Mouse (Mus musculus): Measurements from ENCODE around the gene Sgk1. TPM values are rescaled to one million over a fixed set of nuclear protein-coding genes. Genes with fewer than 3 reads are reported as not detected.

The Sgk1 gene
- total RNA-seq, 2 experiments from 2014 or later = 5.4 to 28.0 TPM

- ATAC-seq (replicated peaks; ENCODE audit: poor library complexity) = no peak
These were observed 29.4 kb downstream of the Sgk1 start for GRCm38 (mm10) chr10:21911303-21911947.

- no peak for ATAC-seq (replicated peaks; ENCODE audit: poor library complexity)
These were observed 32.8 kb downstream of the Sgk1 start for GRCm38 (mm10) chr10:21914751-21915150.

DNA sequence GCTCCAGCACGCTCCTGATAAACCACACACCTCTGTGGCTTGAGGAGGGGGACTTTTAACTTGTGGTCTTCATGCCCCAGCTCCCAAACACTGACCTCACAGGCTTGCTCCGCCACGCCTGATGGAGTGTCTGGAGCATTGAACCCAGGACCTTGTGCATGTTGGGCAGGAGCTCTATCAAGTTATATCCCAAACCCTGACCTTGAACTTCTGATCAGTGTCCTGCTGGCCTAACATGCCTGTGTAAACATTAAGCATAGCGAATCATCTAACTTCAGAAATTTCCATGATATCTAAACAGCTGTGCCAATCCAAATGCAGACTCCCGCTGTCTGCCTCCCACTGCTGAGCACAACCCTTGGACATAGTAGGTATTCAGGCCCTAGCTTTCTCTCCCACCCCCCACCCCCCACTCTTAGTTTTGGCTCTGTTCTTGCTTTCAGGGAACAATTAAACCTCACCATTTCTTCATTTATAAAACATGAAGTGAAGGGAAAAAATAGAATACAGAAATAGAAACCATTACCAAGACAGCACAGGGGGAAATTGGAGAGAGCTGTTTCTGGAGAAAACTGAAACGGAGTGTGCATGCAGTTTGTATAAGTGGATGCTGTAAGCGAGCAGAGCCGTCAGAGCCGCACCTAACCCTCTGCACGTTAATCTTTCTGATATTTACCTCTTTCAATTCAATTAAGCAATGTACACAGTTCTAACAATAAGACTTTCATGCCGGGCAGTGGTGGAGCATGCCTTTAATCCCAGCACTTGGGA is 34.5 kb downstream of the Sgk1 start:
- no peak for ATAC-seq (replicated peaks; ENCODE audit: poor library complexity)

DNA sequence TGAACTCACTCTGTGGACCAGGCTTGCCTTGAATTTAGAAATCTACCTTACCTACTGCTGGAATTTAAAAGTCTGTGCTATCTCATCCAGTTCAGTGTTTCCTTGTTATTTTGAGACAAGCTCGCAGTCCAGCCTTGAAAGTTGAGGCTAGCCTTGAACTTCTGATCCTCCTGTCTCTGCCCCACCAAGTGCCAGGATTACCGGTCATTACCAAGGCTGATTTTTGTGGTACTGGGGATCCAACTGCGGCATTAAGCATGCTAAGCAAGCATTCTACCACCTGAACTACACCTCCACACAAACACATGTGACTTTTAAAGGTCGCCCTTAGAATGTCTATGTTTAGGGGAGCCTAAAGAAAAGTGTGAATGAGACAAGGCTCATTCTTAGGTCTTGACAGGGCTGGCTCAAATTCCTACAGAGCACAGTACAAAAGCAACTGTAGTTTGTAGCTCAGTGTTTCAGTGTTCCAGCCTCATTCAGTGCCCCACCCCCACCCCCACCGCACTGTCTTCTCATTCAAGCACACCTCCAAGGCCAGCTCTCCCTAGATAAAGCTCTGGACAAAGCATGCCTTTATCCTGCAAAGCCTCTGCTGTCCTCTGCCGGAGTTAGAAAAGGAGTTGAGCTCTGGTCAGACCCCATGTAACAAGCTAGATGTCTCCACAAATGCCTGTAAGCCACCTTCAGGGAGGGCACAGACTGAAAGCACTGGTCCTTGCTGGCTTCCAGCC is 36.2 kb downstream of the Sgk1 start:
- no peak for ATAC-seq (replicated peaks; ENCODE audit: poor library complexity)

GRCm38 (mm10) chr10:21918750-21919145 is 36.8 kb downstream of the Sgk1 start:
- ATAC-seq (replicated peaks; ENCODE audit: poor library complexity) = no peak

DNA sequence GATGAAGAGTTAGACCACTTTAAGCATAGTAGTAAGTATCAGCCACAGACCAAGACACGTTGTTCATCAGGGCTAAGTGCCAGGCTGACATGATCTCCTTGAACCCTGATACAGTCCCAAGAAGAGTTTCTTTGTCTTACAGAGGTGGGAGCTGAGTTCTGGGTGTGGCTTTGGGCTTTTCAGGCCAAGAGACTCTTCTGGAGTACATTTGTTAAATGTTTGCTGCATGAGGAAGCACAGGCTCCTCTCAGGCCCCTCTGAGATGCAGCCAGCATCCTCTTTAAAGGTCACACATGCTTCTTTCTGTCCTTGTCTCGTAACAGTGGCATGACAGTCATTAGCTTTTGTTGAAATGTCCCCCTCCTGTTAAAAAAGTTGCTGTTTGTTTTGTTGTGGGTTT is 38.6 kb downstream of the Sgk1 start:
- no peak for ATAC-seq (replicated peaks; ENCODE audit: poor library complexity)

DNA sequence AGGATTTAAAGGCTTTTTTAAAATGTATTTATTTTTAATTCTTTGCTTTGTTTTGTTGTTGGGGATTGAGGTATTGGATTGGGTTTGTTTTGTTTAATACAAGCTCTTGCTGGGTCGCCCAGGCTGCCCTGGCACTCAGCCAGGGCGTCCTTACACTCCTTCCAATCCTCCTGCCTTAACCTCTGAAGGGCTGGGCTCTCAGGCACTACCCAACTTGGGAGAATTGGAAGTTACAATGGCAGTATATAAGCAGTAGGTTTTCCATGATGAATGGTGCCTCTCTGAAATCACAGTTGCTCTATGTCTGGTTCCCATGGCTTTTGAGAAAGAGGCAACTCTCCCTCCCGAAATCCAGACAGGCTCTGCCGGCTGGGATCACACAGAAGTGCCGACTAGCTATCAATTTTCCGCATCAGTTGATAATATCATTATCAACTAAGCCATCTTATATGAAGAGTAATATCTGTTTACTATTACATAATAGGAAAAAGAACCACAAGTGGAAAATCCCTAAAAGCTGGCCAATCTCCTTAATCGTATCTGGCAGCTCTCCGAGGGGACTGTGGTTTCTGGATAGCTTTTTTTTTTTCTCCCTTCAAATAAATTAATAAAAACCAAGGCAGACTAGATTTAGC is 40.8 kb downstream of the Sgk1 start:
- no peak for ATAC-seq (replicated peaks; ENCODE audit: poor library complexity)

GRCm38 (mm10) chr10:21923495-21923952 is 41.5 kb downstream of the Sgk1 start:
- ATAC-seq (replicated peaks; ENCODE audit: poor library complexity) = no peak

GRCm38 (mm10) chr10:21924051-21924720 is 42.2 kb downstream of the Sgk1 start:
- no peak for ATAC-seq (replicated peaks; ENCODE audit: poor library complexity)

DNA sequence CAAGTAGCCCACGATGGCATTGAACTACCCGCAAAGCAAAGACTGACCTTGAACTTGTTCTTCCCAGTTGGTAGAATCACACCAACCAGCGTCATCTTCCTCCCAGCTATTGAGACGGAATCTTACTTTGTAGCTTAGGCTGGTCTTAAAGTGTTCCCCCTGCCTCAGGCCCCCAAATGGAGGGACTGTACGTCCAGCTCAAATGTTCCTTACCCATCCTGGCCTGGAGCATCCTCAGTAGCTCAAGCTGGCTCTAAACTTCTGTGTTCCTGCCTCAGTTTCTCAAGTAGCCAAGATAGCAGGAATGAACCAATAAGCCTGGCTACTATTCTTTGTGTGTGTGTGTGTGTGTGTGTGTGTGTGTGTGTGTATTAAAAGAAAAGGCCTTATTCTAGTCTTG is 45.0 kb downstream of the Sgk1 start:
- ATAC-seq (replicated peaks; ENCODE audit: poor library complexity) = no peak

- no peak for ATAC-seq (replicated peaks; ENCODE audit: poor library complexity)
These were observed 48.9 kb downstream of the Sgk1 start for GRCm38 (mm10) chr10:21930781-21931380.

DNA sequence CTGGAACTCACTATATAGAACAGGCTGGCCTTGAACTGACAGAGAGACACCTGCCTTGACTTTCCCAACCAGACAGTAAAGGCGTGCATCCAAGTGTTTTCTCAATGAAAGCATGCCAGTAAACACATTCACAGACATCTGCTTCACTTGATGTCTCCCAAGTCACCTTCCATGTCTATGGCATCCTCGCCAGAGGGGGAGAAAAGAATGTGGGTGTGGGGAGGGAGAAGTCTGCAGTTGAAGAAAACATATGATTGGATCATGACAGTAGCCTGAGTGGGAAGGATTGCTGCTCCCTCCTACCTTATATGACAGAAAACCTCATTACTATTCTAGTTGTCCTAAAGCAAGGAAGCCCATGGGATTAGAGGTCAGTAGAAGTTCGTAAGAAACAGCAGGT is 50.8 kb downstream of the Sgk1 start:
- no peak for ATAC-seq (replicated peaks; ENCODE audit: poor library complexity)

DNA sequence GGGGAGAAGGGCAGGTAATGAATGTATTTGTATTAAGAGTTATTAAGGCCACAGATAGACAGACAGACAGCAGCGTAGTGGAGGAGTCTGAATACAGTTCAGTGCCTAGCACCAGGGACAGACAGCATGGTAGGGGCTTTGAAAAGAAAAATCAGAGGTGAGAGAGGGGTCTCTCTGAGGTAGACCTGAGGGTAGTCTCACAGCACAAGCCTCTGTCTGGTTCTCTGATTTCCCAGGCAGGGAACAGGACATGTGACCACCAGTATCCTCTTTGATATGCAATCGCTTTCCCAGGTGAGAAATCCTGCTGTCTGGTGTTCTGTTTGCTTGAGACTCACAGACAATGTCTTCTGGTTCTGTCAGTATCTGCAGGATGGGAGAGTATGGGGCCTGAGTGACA is 52.8 kb downstream of the Sgk1 start:
- no peak for ATAC-seq (replicated peaks; ENCODE audit: poor library complexity)

DNA sequence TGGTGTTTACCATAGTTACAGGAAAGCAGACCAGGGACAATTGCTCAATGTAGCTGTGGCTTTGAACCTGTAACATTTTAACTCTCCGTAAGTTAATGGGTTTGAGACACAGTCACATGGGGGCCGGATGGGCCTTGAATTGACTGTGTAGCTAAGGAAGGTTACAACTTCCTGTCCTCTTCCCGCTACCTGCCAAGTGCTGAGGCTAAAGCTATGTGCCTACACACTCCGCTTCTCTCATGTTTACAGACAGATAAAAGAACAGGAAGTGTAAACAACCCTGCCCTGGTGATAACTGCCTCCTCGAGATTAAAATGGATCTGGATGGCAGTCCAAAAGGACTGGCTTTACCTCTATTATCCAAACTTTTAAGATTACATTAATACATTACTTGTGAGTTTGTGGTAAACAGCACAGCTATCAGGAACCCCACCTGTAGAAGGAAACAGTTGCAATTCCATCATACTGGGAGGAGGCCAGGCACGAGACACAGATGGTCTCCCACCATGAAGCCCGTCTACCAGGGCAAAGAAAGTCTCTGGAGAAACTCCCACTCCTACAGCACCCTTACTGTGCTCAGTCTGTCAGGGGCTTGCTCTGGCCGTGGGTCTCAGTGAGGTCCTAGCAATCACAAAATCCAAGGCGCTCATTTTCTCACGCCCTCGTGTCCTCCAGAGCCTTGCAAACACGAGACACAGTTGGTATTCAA is 54.7 kb downstream of the Sgk1 start:
- ATAC-seq (replicated peaks; ENCODE audit: poor library complexity) = no peak

GRCm38 (mm10) chr10:21937222-21937605 is 55.2 kb downstream of the Sgk1 start:
- no peak for ATAC-seq (replicated peaks; ENCODE audit: poor library complexity)

DNA sequence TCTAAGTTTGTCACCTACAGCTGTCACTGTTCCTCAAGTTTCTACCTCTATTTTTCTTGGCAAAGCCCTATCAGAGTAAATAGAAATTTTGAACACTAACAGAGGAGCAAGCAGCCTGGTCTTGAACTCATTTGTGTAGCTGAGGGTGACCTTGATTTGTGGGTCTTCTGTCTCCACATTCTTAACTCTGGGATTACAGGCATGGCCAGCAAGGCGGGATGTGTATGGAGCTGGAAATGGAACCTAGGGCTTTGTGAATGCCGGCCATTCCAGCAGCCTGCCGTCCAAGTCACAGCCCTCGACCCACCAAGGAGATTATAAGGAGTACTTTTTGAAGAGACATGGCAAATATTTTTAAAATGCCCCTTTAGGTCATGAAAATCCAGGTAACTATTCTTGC is 56.2 kb downstream of the Sgk1 start:
- no peak for ATAC-seq (replicated peaks; ENCODE audit: poor library complexity)

GRCm38 (mm10) chr10:21941235-21941634 is 59.3 kb downstream of the Sgk1 start:
- ATAC-seq (replicated peaks; ENCODE audit: poor library complexity) = no peak; the same call in 1 of the 2 replicates

GRCm38 (mm10) chr10:21943145-21943700 is 61.2 kb downstream of the Sgk1 start:
- ATAC-seq (replicated peaks; ENCODE audit: poor library complexity) = no peak

GRCm38 (mm10) chr10:21945195-21945594 is 63.2 kb downstream of the Sgk1 start:
- ATAC-seq (replicated peaks; ENCODE audit: poor library complexity) = no peak
